Mouse (Mus musculus) bone marrow, adult 2 months (tissue): ENCODE measurements at regions not wholly inside any gene's neighbourhood (a gene's known extent, or its start where the extent isn't known, plus 50 kb on each side); places are given as distances from the start of the nearest gene placed in this dataset.

Source experiments
- H3K27ac ChIP-seq: fragments of 200-500 bp; 2 replicates; pipeline ENCODE4 v1.5.1; 2012; ENCODE audit warnings: low read depth, mild to moderate bottlenecking, control low read depth, inconsistent platforms, low read length; ENCODE audit not compliant: control insufficient read depth, poor library complexity, insufficient read depth
- H3K4me1 ChIP-seq: fragments of 200-500 bp; 2 replicates; pipeline ENCODE4 v1.6.1; 2011; ENCODE audit warnings: low read length; ENCODE audit not compliant: control insufficient read depth, insufficient read depth
- H3K4me3 ChIP-seq: fragments of 200-500 bp; replicated peaks from 2 replicates; pipeline ENCODE3; 2011; ENCODE audit warnings: mild to moderate bottlenecking, low read depth, low read length, control low read depth; ENCODE audit not compliant: control insufficient read depth
- CTCF ChIP-seq: fragments of 200-500 bp; IDR thresholded peaks from 2 replicates; pipeline ENCODE4 v1.5.1; 2011; ENCODE audit warnings: low read length, control low read depth; ENCODE audit not compliant: control insufficient read depth, insufficient read depth
- POLR2A ChIP-seq: fragments of 200-500 bp; IDR thresholded peaks from 2 replicates; pipeline ENCODE4 v1.6.1; 2011; ENCODE audit warnings: low read depth, mild to moderate bottlenecking, control low read depth, low read length, borderline replicate concordance; ENCODE audit not compliant: control insufficient read depth
- WGBS: fragments of 180-500 bp; shearing (Covaris S2); methylation state at CpG from one replicate; pipeline ENCODE4 v1.1.7; 2018; 5-methylcytosine and 5-hydroxymethylcytosine counted together

GRCm38 (mm10) chr3:57988175-57988574, 140.3 kb upstream of the Pfn2 start:
- WGBS, result 67% methylated on average over 3 of the region's 3 CpGs
- no peak overlapping the region for H3K4me3 ChIP-seq
- H3K27ac ChIP-seq, result no peak overlapping the region
- TF ChIP-seq POLR2A (no peak), CTCF (no peak)
- H3K4me1 ChIP-seq, result no peaks in the 10 kb centered on the region

- Histone ChIP-seq H3K4me3 (no peak overlapping the region), H3K27ac (no peak overlapping the region), H3K4me1 (no peaks in the 10 kb centered on the region)
- 76% methylated on average over 1 of the region's 1 CpGs for WGBS
- TF ChIP-seq POLR2A (no peak), CTCF (no peak)
These were observed 142.9 kb upstream of the Pfn2 start for GRCm38 (mm10) chr3:57990738-57991137.

- TF ChIP-seq POLR2A (no peak), CTCF (no peak)
- Histone ChIP-seq H3K4me3 (no peak overlapping the region), H3K4me1 (no peaks in the 10 kb centered on the region), H3K27ac (no peak overlapping the region)
- 81% methylated on average over 6 of the region's 6 CpGs for WGBS
These were observed 150.5 kb upstream of the Pfn2 start for GRCm38 (mm10) chr3:57998121-57999102.

GRCm38 (mm10) chr3:58002792-58003574, 155.1 kb upstream of the Pfn2 start:
- no peaks in the 10 kb centered on the region for H3K4me1 ChIP-seq
- WGBS, result 71% methylated on average over 7 of the region's 7 CpGs
- no peak for TF ChIP-seq CTCF
- no peak for TF ChIP-seq POLR2A
- no peak overlapping the region for H3K27ac ChIP-seq
- H3K4me3 ChIP-seq, result no peak overlapping the region

- no peak overlapping the region for H3K27ac ChIP-seq
- H3K4me3 ChIP-seq, result no peak overlapping the region
- no peaks in the 10 kb centered on the region for H3K4me1 ChIP-seq
- TF ChIP-seq CTCF (no peak), POLR2A (no peak)
- 70% methylated on average over 3 of the region's 3 CpGs for WGBS
These were observed 177.0 kb upstream of the Pfn2 start for GRCm38 (mm10) chr3:58024750-58025392.

GRCm38 (mm10) chr3:58049618-58050017, 201.7 kb upstream of the Pfn2 start:
- 88% methylated on average over 1 of the region's 1 CpGs for WGBS

GRCm38 (mm10) chr3:58054726-58055125, 206.8 kb upstream of the Pfn2 start:
- 83% methylated on average over 7 of the region's 7 CpGs for WGBS
- Histone ChIP-seq H3K27ac (no peak overlapping the region), H3K4me3 (no peak overlapping the region), H3K4me1 (no peaks in the 10 kb centered on the region)
- TF ChIP-seq CTCF, result no peak
- no peak for TF ChIP-seq POLR2A

More at GRCm38 (mm10) chr3:58049618-58050017, 201.7 kb upstream of the Pfn2 start:
- H3K4me3 ChIP-seq, result no peak overlapping the region
- H3K27ac ChIP-seq, result no peak overlapping the region
- TF ChIP-seq POLR2A (no peak), CTCF (no peak)
- no peaks in the 10 kb centered on the region for H3K4me1 ChIP-seq

- TF ChIP-seq CTCF, result no peak
- TF ChIP-seq POLR2A, result no peak
- no peak overlapping the region for H3K4me3 ChIP-seq
- no peaks in the 10 kb centered on the region for H3K4me1 ChIP-seq
- no peak overlapping the region for H3K27ac ChIP-seq
- 86% methylated on average over 4 of the region's 4 CpGs for WGBS
These were observed 207.3 kb upstream of the Pfn2 start for GRCm38 (mm10) chr3:58055181-58055580.
